Mouse (Mus musculus): ENCODE results near the gene Hsd17b6. TPM values are rescaled to one million over a fixed set of nuclear protein-coding genes. Genes with fewer than 3 reads are reported as not detected.
A peak's percentile ranks its signal among the peaks of the same experiment; 100 is the strongest.

The Hsd17b6 gene
- polyA plus RNA-seq, 1 experiment from 2014 or later = not detected

GRCm38 (mm10) chr10:128037921-128038320, 30.5 kb upstream of the Hsd17b6 start:
- Histone ChIP-seq H3K9ac (replicated peaks; ENCODE audit: low read depth) (no peak overlapping the region), H3K4me3 (ENCODE audit: low read depth, low read length) (no peak overlapping the region), H3K36me3 (ENCODE audit: insufficient read depth, low read length) (peaks cover 12% of the 10 kb centered on the region; the same call in 1 of the 2 replicates), H3K4me1 (ENCODE audit: insufficient read depth, low read depth, low read length) (peaks cover 13% of the 10 kb centered on the region; the same call in 1 of the 2 replicates), H3K9me3 (ENCODE audit: low read length) (no peaks in the 10 kb centered on the region), H3K27ac (ENCODE audit: low read length) (no peak overlapping the region), H3K4me2 (replicated peaks; ENCODE audit: low read depth, low read length) (no peak overlapping the region), H3K27me3 (replicated peaks; ENCODE audit: insufficient read depth, low read length) (no peaks in the 10 kb centered on the region)
- TF ChIP-seq CTCF (IDR thresholded peaks at IDR 0.05) (no peak), EP300 (IDR thresholded peaks at IDR 0.05) (no peak)
- DNase-seq (ENCODE audit: low spot score) (no peak), ATAC-seq (no peak)
- WGBS = 76% methylated on average over 3 of the region's 3 CpGs

DNA sequence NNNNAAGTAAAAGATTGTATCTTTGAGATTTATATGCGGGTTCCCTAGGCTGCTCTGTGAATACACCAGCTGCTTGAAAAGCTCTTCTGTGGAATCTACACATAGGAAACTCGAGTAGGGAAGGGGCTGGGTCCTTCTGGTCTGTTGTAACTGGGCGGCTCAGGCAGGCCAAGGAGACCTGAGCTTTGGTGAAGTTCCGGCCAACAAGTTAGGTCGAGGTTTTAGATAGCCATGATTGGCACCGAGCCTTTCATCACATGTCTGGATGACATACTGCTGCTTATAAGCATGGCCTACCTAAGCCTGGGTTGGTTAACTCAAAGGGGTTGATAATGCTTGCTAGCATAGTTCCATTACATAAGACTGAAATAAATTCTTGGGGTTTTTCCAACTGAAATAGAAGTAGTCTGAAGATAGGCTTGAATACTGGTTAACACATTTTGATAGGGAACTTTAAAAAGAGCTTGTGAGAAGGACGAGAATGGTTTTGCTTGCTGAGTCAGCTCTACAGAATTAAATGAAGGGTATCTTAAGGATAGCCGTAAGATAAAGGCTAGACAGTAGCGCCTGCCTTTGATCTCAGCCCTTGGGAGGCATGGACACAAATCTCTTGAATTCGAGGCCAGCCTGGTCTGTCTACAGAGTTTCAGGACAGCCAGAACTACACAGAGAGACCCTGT, 29.5 kb upstream of the Hsd17b6 start:
- H3K27ac ChIP-seq (ENCODE audit: low read length) = peak overlapping the region; percentile 96
- peak overlapping the region; percentile 99 for H3K9ac ChIP-seq (replicated peaks; ENCODE audit: low read depth)
- H3K9me3 ChIP-seq (ENCODE audit: low read length) = no peaks in the 10 kb centered on the region
- ATAC-seq (peak; percentile 31), DNase-seq (ENCODE audit: low spot score) (peak; percentile 81)
- peaks cover 12% of the 10 kb centered on the region; the same call in 1 of the 2 replicates for H3K36me3 ChIP-seq (ENCODE audit: insufficient read depth, low read length)
- peak overlapping the region; percentile 98 for H3K4me3 ChIP-seq (ENCODE audit: low read depth, low read length)
- 4% methylated on average over 10 of the region's 10 CpGs for WGBS
- TF ChIP-seq EP300 (IDR thresholded peaks at IDR 0.05) = no peak
- no peak for TF ChIP-seq CTCF (IDR thresholded peaks at IDR 0.05)
- H3K27me3 ChIP-seq (replicated peaks; ENCODE audit: insufficient read depth, low read length) = no peaks in the 10 kb centered on the region
- H3K4me2 ChIP-seq (replicated peaks; ENCODE audit: low read depth, low read length) = peak overlapping the region; percentile 81
- peaks cover 13% of the 10 kb centered on the region; the same call in 1 of the 2 replicates for H3K4me1 ChIP-seq (ENCODE audit: insufficient read depth, low read depth, low read length)

DNA sequence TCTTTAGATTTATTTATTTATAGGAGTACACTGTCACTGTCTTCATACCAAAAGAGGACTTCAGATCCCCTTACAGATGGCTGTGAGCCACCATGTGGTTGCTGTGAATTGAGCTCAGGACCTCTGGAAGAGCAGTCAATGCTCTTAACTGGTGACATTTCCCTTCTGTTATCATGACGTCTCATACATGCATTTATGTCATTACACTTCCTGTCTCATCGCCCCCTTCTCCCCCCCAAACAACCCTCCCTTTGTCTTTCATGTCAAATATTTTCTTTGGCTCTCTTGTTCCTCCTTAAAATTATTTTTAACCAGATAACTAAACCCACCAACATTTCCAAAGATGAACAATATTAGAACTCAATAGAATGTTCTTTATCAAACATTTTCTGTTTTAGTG, 23.4 kb upstream of the Hsd17b6 start:
- Histone ChIP-seq H3K9ac (replicated peaks; ENCODE audit: low read depth) (no peak overlapping the region), H3K4me2 (replicated peaks; ENCODE audit: low read depth, low read length) (no peak overlapping the region), H3K27me3 (replicated peaks; ENCODE audit: insufficient read depth, low read length) (no peaks in the 10 kb centered on the region), H3K4me3 (ENCODE audit: low read depth, low read length) (no peak overlapping the region), H3K9me3 (ENCODE audit: low read length) (no peaks in the 10 kb centered on the region), H3K36me3 (ENCODE audit: insufficient read depth, low read length) (no peaks in the 10 kb centered on the region; the same call in 1 of the 2 replicates), H3K27ac (ENCODE audit: low read length) (no peak overlapping the region), H3K4me1 (ENCODE audit: insufficient read depth, low read depth, low read length) (no peaks in the 10 kb centered on the region)
- DNase-seq (ENCODE audit: low spot score) (no peak), ATAC-seq (no peak)
- no peak for TF ChIP-seq EP300 (IDR thresholded peaks at IDR 0.05)
- TF ChIP-seq CTCF (IDR thresholded peaks at IDR 0.05) = no peak
- WGBS = 30% methylated on average over 2 of the region's 2 CpGs

DNA sequence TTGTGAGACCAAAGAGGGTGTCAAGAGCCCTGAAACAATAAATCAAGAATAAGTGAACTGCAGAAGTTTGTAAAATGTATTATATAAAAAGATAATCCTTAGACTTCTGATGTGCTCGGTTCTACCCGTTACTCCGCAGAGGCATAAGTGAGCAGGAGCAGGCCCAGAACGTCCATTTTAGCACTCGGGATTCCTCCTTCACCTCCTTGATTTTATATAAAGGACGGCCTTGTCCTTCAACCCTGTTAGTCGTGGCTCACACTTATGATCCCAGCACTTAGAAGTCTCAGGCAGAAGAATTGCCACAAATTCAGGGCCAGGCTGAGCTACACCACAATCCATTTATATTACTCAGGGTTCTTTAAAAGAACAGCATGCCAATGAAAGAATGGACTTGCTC, 22.5 kb upstream of the Hsd17b6 start:
- Histone ChIP-seq H3K4me2 (replicated peaks; ENCODE audit: low read depth, low read length) (no peak overlapping the region), H3K36me3 (ENCODE audit: insufficient read depth, low read length) (no peaks in the 10 kb centered on the region; the same call in 1 of the 2 replicates), H3K4me3 (ENCODE audit: low read depth, low read length) (no peak overlapping the region), H3K9ac (replicated peaks; ENCODE audit: low read depth) (no peak overlapping the region), H3K27ac (ENCODE audit: low read length) (no peak overlapping the region), H3K9me3 (ENCODE audit: low read length) (no peaks in the 10 kb centered on the region), H3K27me3 (replicated peaks; ENCODE audit: insufficient read depth, low read length) (no peaks in the 10 kb centered on the region), H3K4me1 (ENCODE audit: insufficient read depth, low read depth, low read length) (no peaks in the 10 kb centered on the region)
- ATAC-seq (no peak), DNase-seq (ENCODE audit: low spot score) (no peak)
- TF ChIP-seq CTCF (IDR thresholded peaks at IDR 0.05) = no peak
- no peak for TF ChIP-seq EP300 (IDR thresholded peaks at IDR 0.05)
- 90% methylated on average over 7 of the region's 7 CpGs for WGBS

DNA sequence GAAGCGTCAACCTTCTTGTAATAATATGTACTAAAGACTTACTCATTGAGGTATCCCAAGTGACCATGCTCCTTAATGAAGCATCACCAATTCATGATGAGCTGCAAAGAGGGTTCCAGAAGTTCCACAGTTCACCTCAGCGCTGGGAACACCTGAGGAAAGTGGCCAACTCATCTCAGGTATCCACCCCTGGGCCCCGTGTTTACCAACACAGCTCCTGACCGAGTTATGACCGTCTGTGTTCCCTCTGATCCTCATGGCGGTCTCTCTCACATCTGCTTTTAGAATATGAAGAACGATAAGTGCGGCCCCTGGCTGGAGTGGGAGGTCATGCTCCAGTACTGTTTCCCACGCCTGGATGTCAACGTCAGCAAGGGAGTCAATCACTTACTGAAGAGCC, 16.1 kb upstream of the Hsd17b6 start:
- no peak for ATAC-seq
- WGBS = 93% methylated on average over 10 of the region's 10 CpGs

DNA sequence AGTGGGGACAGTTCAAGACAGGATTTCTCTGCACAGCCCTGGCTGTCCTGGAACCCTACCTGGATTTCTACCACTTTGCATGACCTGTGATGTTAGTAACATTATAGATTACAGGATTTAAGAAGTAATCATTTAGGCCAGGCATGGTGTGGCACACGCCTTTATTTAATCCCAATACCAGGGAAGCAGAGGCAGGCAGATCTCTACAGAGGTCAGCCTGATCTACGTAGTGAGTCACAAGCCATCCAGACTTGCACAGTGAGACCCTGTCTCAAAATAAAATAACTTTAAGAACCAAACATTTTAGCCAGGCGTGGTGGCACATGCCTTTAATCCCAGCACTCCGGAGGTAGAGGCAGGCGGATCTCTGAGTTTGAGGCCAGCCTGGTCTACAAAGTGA, 14.8 kb upstream of the Hsd17b6 start:
- ATAC-seq (no peak), DNase-seq (ENCODE audit: low spot score) (no peak)
- Histone ChIP-seq H3K36me3 (ENCODE audit: insufficient read depth, low read length) (no peaks in the 10 kb centered on the region), H3K9me3 (ENCODE audit: low read length) (no peaks in the 10 kb centered on the region), H3K9ac (replicated peaks; ENCODE audit: low read depth) (no peak overlapping the region), H3K27ac (ENCODE audit: low read length) (no peak overlapping the region), H3K4me3 (ENCODE audit: low read depth, low read length) (no peak overlapping the region), H3K4me1 (ENCODE audit: insufficient read depth, low read depth, low read length) (no peaks in the 10 kb centered on the region), H3K4me2 (replicated peaks; ENCODE audit: low read depth, low read length) (no peak overlapping the region), H3K27me3 (replicated peaks; ENCODE audit: insufficient read depth, low read length) (no peaks in the 10 kb centered on the region)
- TF ChIP-seq EP300 (IDR thresholded peaks at IDR 0.05) (no peak), CTCF (IDR thresholded peaks at IDR 0.05) (no peak)
- 87% methylated on average over 5 of the region's 5 CpGs for WGBS

More for the DNA sequence above, 16.1 kb upstream of the Hsd17b6 start:
- Histone ChIP-seq H3K4me2 (replicated peaks; ENCODE audit: low read depth, low read length) (no peak overlapping the region), H3K36me3 (ENCODE audit: insufficient read depth, low read length) (no peaks in the 10 kb centered on the region; the same call in 1 of the 2 replicates), H3K27me3 (replicated peaks; ENCODE audit: insufficient read depth, low read length) (no peaks in the 10 kb centered on the region), H3K27ac (ENCODE audit: low read length) (no peak overlapping the region), H3K9ac (replicated peaks; ENCODE audit: low read depth) (no peak overlapping the region), H3K4me1 (ENCODE audit: insufficient read depth, low read depth, low read length) (no peaks in the 10 kb centered on the region), H3K9me3 (ENCODE audit: low read length) (no peaks in the 10 kb centered on the region), H3K4me3 (ENCODE audit: low read depth, low read length) (no peak overlapping the region)
- DNase-seq (ENCODE audit: low spot score) = no peak
- TF ChIP-seq EP300 (IDR thresholded peaks at IDR 0.05) (no peak), CTCF (IDR thresholded peaks at IDR 0.05) (no peak)

Measured in lung, postnatal 0 days (tissue).